Mouse (Mus musculus) stomach, embryonic 15.5 days (tissue): Measurements from ENCODE around the gene Myo7a. TPM values are rescaled to one million over a fixed set of nuclear protein-coding genes. Genes with fewer than 3 reads are reported as not detected.

ENCODE experiments used
- ATAC-seq: fragments of 200-750 bp; cut with Nextera tagmentation; 2 replicates; pipeline ENCODE4 v1.8.0; 2017; ENCODE audit warnings: low read depth, moderate number of reproducible peaks, moderate TSS enrichment; ENCODE audit not compliant: insufficient read depth, low FRiP score
- H3K27ac ChIP-seq: fragments of 300-500 bp; sonication (generic); 2 replicates; pipeline ENCODE4 v1.5.1; 2015; ENCODE audit warnings: mild to moderate bottlenecking, inconsistent platforms
- H3K27me3 ChIP-seq: fragments of 300-500 bp; sonication (generic); replicated peaks from 2 replicates; pipeline ENCODE4 v1.6.1; 2015; ENCODE audit warnings: inconsistent platforms
- H3K36me3 ChIP-seq: fragments of 300-500 bp; sonication (generic); 2 replicates; pipeline ENCODE4 v1.6.1; 2015; ENCODE audit warnings: inconsistent platforms
- H3K4me1 ChIP-seq: fragments of 300-500 bp; sonication (generic); 2 replicates; pipeline ENCODE4 v1.6.1; 2015; ENCODE audit warnings: inconsistent platforms
- H3K4me2 ChIP-seq: fragments of 300-500 bp; sonication (generic); 2 replicates; pipeline ENCODE4 v1.6.1; 2015; ENCODE audit warnings: mild to moderate bottlenecking, inconsistent platforms
- H3K4me3 ChIP-seq: fragments of 300-500 bp; sonication (generic); replicated peaks from 2 replicates; pipeline ENCODE4 v1.5.1; 2015; ENCODE audit warnings: inconsistent platforms
- H3K9ac ChIP-seq: fragments of 300-500 bp; sonication (generic); 2 replicates; pipeline ENCODE4 v1.6.1; 2015; ENCODE audit warnings: inconsistent platforms
- H3K9me3 ChIP-seq: fragments of 300-500 bp; sonication (generic); 2 replicates; pipeline ENCODE4 v1.6.1; 2016; ENCODE audit warnings: inconsistent platforms
- WGBS: fragments of 180-500 bp; shearing (Covaris S2); methylation state at CpG from one replicate; pipeline ENCODE4 v1.1.7; 2015; 5-methylcytosine and 5-hydroxymethylcytosine counted together
- polyA plus RNA-seq: library from polyadenylated mRNA; unstranded; fragments of >200 nt; fragmentation: Nextera tagmentation; extraction: Ambion mirVana; gene quantifications from 2 replicates; pipeline ENCODE4 v1.2.1, GENCODE M21; 2015

Myo7a gene
- polyA plus RNA-seq, 1 experiment from 2014 or later: 9.3 TPM

DNA sequence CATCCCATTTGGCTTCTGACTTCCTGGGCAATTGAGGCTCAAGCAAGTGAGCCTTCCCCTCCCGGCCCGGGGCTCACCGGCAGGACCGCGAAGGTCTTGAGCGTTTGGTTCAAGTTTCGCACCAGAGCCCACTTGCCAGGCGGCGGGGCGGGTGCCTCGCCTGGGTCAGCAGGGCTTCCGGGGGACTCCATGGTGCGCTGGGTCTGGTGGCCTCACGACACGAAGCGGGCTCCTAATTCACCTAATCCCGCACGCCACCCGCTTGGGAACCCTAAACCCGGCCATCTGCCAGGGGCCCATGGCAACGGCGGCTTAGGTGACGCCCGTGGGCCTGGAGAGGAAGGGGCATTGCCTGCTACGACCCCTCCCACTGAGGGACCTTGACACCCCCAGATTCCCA is 8.1 kb downstream of the Myo7a start:
- Histone ChIP-seq H3K4me2 (peak overlapping the region; percentile 47), H3K27ac (no peak overlapping the region), H3K36me3 (no peaks in the 10 kb centered on the region), H3K9ac (peak overlapping the region; percentile 23; the same call in 1 of the 2 replicates), H3K4me1 (peaks cover 8% of the 10 kb centered on the region; the same call in 1 of the 2 replicates), H3K4me3 (peak overlapping the region; percentile 23), H3K27me3 (peaks cover 17% of the 10 kb centered on the region), H3K9me3 (no peaks in the 10 kb centered on the region)
- 6% methylated on average over 25 of the region's 25 CpGs for WGBS
- ATAC-seq: no peak

DNA sequence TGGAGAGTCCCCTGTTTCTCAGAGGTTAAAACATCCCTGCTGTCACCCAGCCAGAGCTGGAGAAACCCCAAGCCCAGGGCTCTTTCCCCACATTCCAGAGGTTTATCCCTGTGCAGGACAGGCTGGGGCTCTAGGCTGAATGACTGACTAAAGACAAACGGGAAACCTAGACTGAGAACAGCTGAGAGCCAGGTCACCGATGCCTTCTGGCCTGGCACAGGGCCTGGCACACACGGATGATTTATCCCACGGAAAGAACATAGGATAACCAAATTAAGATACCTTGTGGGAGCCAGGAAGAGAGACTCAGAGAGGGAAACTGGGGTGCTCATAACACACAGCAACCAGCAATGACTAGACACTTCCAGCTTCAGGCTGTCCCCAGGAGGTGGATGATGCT is 9.6 kb downstream of the Myo7a start:
- Histone ChIP-seq H3K4me2 (no peak overlapping the region), H3K9ac (no peak overlapping the region), H3K36me3 (no peaks in the 10 kb centered on the region), H3K4me1 (peaks cover 8% of the 10 kb centered on the region; the same call in 1 of the 2 replicates), H3K9me3 (no peaks in the 10 kb centered on the region), H3K4me3 (no peak overlapping the region), H3K27ac (no peak overlapping the region), H3K27me3 (peaks cover 17% of the 10 kb centered on the region)
- 68% methylated on average over 4 of the region's 4 CpGs for WGBS
- no peak for ATAC-seq

DNA sequence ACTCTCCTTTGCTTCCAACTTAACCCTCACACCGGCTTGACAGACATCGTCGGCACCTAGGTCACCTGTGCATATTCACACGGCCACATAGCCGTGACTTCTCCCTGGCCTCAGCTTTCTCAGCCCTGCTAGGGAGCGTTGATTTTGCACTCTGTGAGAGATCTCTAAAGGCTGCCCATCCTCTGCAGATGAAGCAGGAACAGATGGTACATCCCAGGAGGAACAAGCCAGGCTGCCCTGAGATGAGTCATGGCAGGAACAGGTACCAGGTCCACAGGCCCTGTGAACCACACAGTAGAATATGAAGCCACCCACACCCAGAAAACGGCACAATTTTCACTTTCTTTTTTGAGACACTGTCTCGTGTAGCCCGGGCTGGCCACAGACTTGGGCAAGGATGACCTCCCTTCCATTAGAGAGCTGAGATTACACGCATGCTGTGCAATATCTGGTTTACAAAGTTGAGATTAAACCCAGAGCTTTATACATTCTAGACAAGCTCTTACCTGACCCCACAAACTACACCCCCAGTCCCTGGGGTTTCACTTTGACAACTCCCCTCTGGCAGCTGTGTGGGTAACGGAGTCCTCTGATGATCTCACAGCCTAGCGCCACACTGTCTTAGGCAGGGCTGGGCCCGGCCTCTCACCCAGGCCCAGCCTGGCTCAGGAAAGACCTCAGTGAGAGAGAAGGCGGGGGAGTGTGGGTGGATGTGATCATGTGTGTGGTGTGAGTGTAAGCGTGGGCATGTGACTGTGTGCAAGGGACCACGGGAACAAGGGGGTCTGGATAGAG is 10.5 kb downstream of the Myo7a start:
- Histone ChIP-seq H3K27ac (no peak overlapping the region), H3K4me1 (peaks cover 8% of the 10 kb centered on the region; the same call in 1 of the 2 replicates), H3K4me2 (no peak overlapping the region), H3K9ac (no peak overlapping the region), H3K9me3 (no peaks in the 10 kb centered on the region), H3K36me3 (no peaks in the 10 kb centered on the region), H3K4me3 (no peak overlapping the region), H3K27me3 (peaks cover 17% of the 10 kb centered on the region)
- WGBS: 75% methylated on average over 16 of the region's 16 CpGs
- ATAC-seq: no peak

DNA sequence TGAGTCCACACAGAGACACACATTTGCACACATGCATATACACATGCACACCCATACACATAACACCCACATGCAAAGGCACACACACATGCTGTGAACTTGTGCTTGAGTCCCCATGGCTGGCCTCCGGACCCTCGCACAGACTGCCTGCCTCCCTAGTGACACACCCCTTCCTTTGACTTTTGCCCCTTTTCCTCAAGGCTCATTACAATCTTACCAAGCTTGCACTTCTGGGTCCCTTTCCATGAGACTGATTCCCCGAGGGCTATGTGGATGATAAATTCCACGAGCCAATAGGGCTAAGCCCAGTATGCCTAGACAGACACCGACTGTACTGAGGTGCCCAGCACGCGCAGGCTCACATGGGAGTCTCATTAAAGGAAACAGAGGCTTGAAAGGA is 13.1 kb downstream of the Myo7a start:
- H3K4me3 ChIP-seq: no peak overlapping the region
- H3K9ac ChIP-seq: no peak overlapping the region
- peaks cover 7% of the 10 kb centered on the region; the same call in 1 of the 2 replicates for H3K27me3 ChIP-seq
- 81% methylated on average over 7 of the region's 7 CpGs for WGBS
- no peak overlapping the region for H3K27ac ChIP-seq
- no peak for ATAC-seq
- H3K9me3 ChIP-seq: no peaks in the 10 kb centered on the region
- H3K36me3 ChIP-seq: no peaks in the 10 kb centered on the region
- H3K4me2 ChIP-seq: no peak overlapping the region; the same call in 1 of the 2 replicates
- H3K4me1 ChIP-seq: peaks cover 3% of the 10 kb centered on the region

DNA sequence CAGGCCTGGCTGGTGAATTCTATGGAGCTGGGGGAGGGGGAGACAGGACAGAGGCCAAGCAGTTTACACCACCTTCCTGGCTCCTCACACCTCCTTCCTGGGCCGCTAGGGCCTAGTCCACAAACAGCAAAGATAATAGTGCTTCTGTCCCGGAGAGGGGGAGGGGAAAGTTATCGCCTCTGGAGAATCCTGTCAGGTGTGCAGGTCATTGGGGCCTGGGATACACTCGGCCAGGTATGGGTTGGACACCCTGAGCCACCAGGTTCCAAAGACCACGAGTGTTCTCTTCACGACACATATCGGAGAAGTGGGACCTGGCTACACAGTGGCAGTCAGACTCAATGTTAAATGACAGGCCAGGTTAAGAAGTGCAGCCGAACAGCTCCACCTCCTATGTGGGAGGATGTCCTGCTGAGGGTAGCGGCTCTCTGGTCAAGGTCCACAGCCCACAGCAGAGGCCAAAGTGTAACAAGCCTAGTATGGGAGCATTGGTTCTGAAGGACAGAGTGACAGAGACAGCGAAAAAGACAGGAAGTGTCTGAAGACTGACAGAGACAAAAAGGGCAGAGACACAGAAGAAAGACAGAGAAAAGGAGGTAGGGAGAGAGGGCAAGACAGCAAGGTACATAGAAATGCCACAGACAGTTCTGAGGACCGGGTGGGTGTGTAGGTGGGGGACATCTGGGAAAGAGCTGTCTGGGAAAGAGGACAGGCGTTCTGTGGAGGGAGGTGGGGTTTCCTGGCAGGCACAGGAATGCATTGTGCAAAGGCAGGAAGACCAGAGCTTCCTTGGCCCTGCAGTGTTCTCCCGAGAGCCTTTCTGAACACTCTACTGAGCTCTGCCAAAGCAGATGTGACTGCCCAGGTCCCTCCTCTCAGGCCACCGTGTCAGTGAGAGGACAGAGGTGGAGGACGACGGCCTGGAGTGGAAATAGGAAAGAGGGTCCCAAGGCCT is 14.6 kb downstream of the Myo7a start:
- Histone ChIP-seq H3K4me1 (no peaks in the 10 kb centered on the region; the same call in 1 of the 2 replicates), H3K36me3 (no peaks in the 10 kb centered on the region), H3K9ac (no peak overlapping the region), H3K27ac (peak overlapping the region; percentile 24; the same call in 1 of the 2 replicates), H3K4me2 (no peak overlapping the region), H3K4me3 (no peak overlapping the region), H3K27me3 (no peaks in the 10 kb centered on the region), H3K9me3 (no peaks in the 10 kb centered on the region)
- WGBS: 55% methylated on average over 16 of the region's 16 CpGs
- no peak; the same call in 1 of the 2 replicates for ATAC-seq

DNA sequence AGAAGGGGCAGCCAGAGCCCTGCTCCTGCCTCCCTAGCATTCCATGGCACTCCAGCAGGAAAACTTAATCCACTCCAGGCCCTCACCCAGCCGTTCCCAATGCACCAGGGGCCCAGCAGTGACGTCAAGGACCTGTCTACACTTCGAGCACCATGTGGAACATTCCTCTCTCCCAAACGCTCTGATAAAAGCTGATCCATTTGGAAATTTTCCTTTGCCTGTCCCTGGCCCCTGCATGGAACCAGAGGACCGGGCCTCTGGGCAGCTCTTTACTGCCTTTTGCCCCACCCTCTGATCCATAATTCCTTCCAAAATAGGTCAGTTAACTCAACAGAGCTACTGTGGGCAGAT is 15.4 kb downstream of the Myo7a start:
- Histone ChIP-seq H3K27me3 (no peaks in the 10 kb centered on the region), H3K4me2 (no peak overlapping the region), H3K36me3 (no peaks in the 10 kb centered on the region), H3K4me3 (no peak overlapping the region), H3K27ac (0 out of 2 replicates have a peak overlapping the region, but pooled peaks have one; percentile 24), H3K4me1 (no peaks in the 10 kb centered on the region; the same call in 1 of the 2 replicates), H3K9ac (no peak overlapping the region), H3K9me3 (no peaks in the 10 kb centered on the region)
- WGBS: 76% methylated on average over 5 of the region's 5 CpGs
- no peak for ATAC-seq

DNA sequence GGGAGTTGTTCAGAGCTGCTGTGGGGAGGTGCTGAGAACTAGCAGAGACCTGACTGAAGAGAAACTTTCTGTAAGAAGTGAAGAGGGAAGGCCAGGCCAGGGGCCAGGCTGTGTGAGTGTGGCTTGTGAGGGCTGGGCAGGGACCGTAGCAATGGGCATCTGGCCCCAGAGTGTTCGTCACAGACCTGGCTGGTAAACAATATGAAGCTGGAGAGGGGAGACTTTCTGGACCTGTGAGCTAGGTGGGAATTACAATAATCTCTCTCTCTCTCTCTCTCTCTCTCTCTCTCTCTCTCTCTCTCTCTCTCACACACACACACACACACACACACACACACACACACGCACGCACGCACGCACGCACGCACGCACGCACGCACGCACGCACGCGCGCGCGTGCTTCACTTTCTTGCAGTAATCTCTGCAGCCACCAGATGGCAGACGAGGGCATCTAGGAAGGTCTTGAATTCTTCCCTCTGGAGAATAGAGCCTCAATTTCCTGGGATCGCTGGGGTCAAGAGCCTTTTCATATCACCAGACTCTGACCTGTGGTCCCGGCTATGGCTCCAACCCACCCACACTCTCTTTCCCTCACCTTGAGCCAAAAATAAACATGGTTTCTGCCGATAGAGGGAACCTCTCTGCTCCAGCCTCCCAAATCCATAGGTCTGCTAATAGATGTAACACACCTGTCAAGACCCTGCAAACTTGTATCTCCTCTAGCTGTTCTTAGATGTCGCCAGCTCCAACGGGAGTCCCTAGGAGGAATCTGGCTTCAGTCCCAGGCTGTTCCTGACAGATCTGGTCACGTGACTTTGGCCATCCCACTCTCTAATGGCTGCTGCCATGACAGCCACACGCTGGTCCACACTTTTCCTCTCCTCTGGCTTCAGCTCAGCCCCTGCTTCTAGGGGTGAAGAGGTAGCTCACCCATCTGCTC is 16.1 kb downstream of the Myo7a start:
- peak overlapping the region; percentile 52 for H3K4me2 ChIP-seq
- H3K4me3 ChIP-seq: peak overlapping the region; percentile 29
- WGBS: 12% methylated on average over 24 of the region's 26 CpGs
- no peaks in the 10 kb centered on the region for H3K36me3 ChIP-seq
- H3K27ac ChIP-seq: peak overlapping the region; percentile 32; the same call in 1 of the 2 replicates
- peak; percentile 30; the same call in 1 of the 2 replicates for ATAC-seq
- H3K9me3 ChIP-seq: no peaks in the 10 kb centered on the region
- no peak overlapping the region for H3K9ac ChIP-seq
- no peaks in the 10 kb centered on the region; the same call in 1 of the 2 replicates for H3K4me1 ChIP-seq
- no peaks in the 10 kb centered on the region for H3K27me3 ChIP-seq

DNA sequence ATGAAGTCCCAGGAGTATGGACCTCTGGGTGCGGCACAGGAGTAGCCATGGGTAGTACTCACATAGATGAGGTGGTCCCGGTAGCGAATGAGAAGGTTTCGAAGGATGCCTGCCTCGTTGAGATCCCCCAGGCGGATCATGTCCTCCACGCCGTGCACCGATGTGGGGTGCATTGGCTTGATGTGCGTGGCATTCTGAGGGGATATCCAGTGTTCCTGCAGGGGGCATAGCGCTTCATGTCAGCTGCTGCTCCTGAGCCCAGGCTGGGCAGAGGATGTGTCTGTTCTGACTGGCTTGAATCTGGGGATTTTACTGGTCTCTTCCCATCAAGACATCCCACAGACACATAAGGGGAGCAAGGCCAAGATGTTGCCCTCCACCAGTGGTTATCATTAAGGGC is 16.8 kb downstream of the Myo7a start:
- Histone ChIP-seq H3K4me2 (peak overlapping the region; percentile 52; the same call in 1 of the 2 replicates), H3K27me3 (no peaks in the 10 kb centered on the region), H3K4me3 (no peak overlapping the region), H3K4me1 (no peaks in the 10 kb centered on the region; the same call in 1 of the 2 replicates), H3K9ac (no peak overlapping the region), H3K36me3 (0 out of 2 replicates have a peak, but pooled peaks cover 2% of the 10 kb centered on the region), H3K9me3 (no peaks in the 10 kb centered on the region), H3K27ac (no peak overlapping the region)
- ATAC-seq: no peak
- WGBS: 95% methylated on average over 11 of the region's 11 CpGs

DNA sequence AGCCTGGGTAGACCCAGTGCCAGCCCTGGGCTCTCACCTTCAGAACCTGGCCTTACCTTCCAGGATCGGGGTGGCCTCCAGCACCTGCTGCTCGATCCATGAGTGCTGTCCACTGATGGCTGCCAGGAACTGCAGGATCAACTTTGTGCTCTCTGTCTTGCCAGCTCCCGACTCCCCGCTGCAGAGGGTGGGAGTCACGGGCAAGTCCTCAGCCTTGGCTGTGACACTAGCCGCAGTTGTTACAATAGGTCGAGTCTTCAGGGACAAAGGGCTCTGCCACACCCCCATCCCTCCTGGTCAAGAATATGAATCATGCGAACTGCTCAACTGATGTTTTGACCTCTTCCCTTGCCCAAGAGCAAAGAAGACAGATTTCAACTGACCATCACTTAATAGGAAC is 21.8 kb downstream of the Myo7a start:
- no peak overlapping the region for H3K4me2 ChIP-seq
- no peak overlapping the region for H3K4me3 ChIP-seq
- ATAC-seq: no peak
- no peak overlapping the region for H3K9ac ChIP-seq
- H3K27ac ChIP-seq: no peak overlapping the region
- no peaks in the 10 kb centered on the region for H3K4me1 ChIP-seq
- 95% methylated on average over 8 of the region's 8 CpGs for WGBS
- H3K27me3 ChIP-seq: no peaks in the 10 kb centered on the region
- peaks cover 12% of the 10 kb centered on the region; the same call in 1 of the 2 replicates for H3K36me3 ChIP-seq
- no peaks in the 10 kb centered on the region for H3K9me3 ChIP-seq

DNA sequence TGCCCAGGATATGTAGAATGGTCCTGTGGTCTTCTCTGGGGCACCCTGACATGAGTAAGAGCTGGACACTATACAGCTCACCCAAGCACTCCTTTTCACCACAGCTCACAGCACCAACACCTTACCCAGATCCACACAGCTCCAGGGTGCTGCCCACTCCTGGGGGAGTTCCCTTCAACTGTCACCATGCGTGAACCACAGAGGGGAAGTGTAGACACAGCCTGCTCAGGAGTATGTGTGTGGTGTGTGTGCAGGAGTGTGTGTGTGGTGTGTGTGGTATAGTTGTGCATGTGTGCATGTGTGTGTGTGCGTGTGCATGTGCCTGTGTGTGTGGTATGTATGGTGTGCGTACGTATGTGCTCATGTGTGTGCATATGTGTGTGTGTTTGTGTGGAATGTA is 23.5 kb downstream of the Myo7a start:
- H3K36me3 ChIP-seq: peaks cover 12% of the 10 kb centered on the region; the same call in 1 of the 2 replicates

DNA sequence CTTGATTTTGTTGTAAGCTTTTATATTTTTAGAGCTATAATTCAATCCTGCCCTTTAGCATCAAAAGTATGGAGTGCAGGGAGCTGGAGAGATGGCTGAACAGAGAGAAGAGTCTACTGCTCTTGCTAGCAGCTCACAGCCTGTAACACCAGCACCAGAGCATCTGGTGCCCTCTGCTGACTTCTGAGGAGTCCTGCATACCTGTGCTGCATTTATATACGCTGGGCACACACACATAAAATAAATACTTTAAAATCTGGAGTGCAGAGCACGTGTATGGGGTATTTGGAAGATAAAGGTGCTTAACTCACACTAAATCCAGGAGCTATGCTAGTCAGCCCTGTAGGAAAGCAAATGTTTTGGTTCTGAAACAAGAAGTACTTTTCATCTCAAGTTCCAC is 33.0 kb downstream of the Myo7a start:
- Histone ChIP-seq H3K4me3 (no peak overlapping the region), H3K27me3 (no peaks in the 10 kb centered on the region), H3K4me2 (no peak overlapping the region), H3K4me1 (peaks cover 10% of the 10 kb centered on the region; the same call in 1 of the 2 replicates), H3K36me3 (no peaks in the 10 kb centered on the region), H3K27ac (no peak overlapping the region), H3K9ac (no peak overlapping the region), H3K9me3 (no peaks in the 10 kb centered on the region)
- WGBS: 40% methylated on average over 2 of the region's 2 CpGs
- no peak for ATAC-seq

More for the DNA sequence above, 23.5 kb downstream of the Myo7a start:
- Histone ChIP-seq H3K9ac (no peak overlapping the region), H3K4me3 (no peak overlapping the region), H3K27ac (no peak overlapping the region), H3K9me3 (no peaks in the 10 kb centered on the region), H3K4me1 (no peaks in the 10 kb centered on the region), H3K27me3 (no peaks in the 10 kb centered on the region), H3K4me2 (no peak overlapping the region)
- WGBS: 95% methylated on average over 4 of the region's 4 CpGs
- ATAC-seq: no peak
